Mouse (Mus musculus): ENCODE measurements around the gene Gm49366. TPM values are rescaled to one million over a fixed set of nuclear protein-coding genes. Genes with fewer than 3 reads are reported as not detected.
"Not testable (repeated sequence)": the region's sequence is repeated elsewhere in the genome, so short reads cannot be mapped to it uniquely, and the experiment has no call there.

The Gm49366 gene
- total RNA-seq, 2 experiments from 2014 or later: not detected

DNA sequence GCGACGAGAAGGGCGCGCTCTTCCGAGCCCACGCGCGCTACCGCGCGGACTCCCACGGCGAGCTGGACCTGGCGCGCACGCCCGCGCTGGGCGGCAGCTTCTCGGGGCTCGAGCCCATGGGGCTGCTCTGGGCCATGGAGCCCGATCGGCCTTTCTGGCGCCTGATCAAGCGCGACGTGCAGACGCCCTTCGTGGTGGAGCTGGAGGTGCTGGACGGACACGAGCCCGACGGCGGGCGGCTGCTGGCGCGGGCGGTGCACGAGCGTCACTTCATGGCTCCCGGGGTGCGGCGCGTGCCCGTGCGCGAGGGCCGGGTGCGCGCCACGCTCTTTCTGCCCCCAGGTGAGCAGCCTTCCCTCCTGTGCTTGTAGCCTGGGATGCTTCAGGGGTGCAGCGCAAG, 30.8 kb downstream of the Gm49366 start:
- ATAC-seq (replicated peaks; ENCODE audit: poor library complexity, severe bottlenecking): not testable (repeated sequence)

DNA sequence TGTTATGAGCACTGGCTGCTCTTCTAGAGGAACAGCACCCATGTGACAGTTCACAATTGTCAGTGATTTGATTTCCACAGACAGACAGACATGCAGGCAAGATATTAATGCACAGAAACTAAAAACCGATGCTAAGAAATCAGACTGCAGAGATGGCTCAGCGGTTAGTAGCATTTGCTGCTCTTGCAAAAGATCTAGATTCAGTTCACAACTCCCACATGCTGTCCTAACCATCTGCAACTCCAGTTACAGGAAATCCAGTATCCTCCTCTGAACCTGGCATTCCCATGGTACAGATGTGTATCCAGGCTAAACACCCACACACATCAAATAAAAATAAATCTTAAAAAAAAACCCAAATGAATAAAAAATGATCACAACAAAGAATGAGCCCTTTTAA, 33.0 kb downstream of the Gm49366 start:
- no peak for ATAC-seq (replicated peaks; ENCODE audit: poor library complexity, severe bottlenecking)

DNA sequence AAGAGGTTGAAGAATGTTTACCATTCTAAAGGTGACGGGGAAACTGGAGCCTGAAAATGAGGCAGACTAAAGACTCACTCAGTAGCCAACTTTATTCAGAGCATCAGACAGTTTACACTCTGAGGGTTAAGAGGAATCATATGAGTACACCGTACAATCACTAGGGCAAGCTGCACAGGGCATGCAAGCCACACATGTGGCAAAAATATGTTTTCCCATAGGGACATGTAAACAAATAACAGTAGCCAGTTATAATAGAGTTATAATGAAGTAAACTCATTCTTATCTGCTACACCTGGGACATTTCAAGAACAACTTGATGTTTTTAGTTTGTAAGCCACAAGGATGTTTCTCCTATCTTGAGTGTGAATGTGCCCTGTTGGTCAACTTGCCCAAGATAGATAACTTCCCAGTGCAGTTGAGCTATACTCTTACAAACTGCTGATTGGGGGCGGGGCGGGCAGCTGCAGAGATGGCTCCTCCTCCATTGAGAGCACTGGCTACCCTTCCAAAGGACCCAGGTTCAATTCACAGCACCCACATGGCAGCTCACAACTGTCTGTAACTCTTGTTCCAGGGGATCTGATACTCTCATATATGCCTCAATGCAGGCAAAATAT, 38.7 kb downstream of the Gm49366 start:
- no peak for ATAC-seq (replicated peaks; ENCODE audit: poor library complexity, severe bottlenecking)

DNA sequence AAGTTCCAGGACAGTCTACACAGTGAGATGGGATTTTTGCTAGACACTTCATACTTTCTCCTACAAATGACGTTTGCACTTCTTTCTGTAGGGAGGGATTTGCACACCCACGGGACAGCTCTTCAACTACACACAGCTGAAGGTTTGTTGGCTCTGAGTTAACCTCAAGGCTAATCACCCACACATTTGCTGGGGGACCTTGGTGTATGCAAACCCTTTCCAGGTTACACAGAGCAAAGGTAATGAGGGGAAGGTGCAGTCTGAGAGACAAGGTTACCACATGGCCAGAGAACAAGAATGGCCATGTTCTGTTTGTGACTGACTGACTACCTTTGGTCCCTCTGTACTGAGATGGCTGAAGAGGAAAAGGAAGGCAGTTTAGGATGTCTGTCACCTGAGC, 45.1 kb downstream of the Gm49366 start:
- no peak for ATAC-seq (replicated peaks; ENCODE audit: poor library complexity, severe bottlenecking)

DNA sequence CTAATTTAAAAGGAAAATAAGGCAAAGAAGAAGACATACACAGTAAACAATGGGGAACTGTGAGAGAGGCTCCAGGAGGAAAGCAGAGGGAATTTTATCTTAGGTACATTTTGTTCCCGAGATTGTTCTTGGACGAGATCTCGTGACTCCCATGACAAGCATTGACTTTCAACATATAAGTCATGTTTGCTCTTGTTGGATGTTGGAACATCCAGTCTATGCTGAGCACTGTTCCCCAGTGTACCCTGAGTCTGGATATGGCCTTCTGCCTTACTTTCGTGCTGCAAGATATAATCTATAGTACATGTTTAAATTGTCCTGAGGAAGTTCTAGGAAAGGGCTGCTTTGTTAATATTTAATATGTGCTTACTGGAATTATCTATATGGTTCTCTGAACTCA, 45.8 kb downstream of the Gm49366 start:
- ATAC-seq (replicated peaks; ENCODE audit: poor library complexity, severe bottlenecking): no peak

DNA sequence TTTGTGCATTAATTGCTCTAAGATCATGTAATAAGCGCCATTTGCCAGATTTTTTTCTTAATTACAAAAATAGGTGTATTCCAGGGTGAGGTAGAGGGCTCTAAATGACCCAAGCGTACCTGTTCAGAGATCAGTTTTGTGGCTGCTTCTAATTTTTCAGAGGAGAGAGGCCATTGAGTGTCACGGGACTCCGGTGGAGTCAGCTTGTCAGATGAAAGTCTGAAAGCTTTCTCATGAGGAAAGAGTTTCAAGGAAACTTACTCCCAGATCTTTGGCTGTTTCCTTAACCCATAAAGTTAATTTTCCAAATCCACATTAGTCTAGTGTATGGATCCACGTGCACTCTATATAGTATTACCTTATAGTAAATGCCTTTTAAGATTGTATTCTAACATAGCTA, 55.9 kb downstream of the Gm49366 start:
- not testable (repeated sequence) for ATAC-seq (replicated peaks; ENCODE audit: poor library complexity, severe bottlenecking)

DNA sequence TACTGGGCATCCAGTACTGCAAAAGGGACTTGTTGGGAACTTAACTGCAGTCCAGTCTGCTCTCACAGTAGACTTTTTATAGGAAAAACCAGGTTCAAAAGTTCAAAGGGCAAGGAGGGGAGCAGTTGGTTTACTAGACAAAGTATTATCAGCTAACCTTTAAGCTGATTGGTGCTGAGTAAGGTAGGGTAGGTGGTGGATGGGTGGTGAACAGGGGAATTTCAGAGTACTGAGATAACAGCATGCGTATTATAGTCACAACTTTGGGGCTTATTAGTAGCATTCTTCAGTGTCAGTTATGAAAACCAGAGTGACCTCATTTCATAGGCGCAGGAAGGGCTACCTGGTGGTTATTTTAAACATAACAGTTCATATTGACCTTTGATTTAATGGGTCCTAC, 60.9 kb downstream of the Gm49366 start:
- ATAC-seq (replicated peaks; ENCODE audit: poor library complexity, severe bottlenecking): no peak

DNA sequence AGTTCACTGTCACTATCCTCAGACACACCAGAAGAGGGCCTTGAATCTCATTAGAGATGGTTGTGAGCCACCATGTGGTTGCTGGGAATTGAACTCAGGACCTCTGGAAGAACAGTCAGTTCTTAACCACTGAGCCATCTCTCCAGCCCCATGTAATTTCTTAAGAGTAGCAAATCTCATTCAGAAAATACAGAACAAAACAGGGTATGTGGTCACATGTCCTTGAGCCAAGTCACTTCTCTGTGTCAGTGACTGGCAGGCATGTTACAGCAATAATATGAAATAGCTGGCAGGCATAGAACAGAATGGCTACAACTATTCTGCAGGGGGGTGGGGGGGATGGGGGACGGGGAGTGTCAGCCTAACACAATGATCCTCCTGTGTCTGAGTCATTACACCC, 61.3 kb downstream of the Gm49366 start:
- no peak for ATAC-seq (replicated peaks; ENCODE audit: poor library complexity, severe bottlenecking)

DNA sequence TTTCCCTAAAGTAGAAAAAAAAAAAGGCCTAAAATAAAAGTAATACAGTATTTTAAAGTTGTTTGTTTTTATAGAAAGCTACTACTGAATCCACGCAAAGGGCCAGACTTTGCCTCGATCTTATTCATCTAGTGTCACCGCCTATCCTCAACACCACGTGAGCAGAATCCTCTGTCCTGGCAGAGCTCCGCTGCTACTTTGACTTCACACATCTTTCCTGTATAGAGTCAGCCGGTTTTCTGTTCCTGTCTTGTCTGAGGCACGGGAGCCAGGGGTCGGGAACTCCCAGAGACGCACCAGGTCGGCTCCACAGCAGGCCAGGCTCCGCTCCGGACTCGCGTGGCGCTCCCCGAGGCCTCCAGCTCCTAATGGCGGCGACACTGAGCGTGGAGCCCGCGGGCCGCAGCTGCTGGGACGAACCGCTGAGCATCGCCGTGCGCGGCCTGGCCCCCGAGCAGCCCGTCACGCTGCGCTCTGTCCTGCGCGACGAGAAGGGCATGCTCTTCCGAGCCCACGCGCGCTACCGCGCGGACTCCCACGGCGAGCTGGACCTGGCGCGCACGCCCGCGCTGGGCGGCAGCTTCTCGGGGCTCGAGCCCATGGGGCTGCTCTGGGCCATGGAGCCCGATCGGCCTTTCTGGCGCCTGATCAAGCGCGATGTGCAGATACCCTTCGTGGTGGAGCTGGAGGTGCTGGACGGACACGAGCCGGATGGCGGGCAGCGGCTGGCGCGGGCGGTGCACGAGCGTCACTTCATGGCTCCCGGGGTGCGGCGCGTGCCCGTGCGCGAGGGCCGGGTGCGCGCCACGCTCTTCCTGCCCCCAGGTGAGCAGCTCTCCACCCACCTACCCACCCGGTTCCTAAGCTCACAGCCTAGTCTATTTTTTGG, 62.1 kb downstream of the Gm49366 start, which contains the start of gene Acot6:
Acot6 (plus strand) TSS at position 51 of the 889 bp plus-strand sequence.
- ATAC-seq (replicated peaks; ENCODE audit: poor library complexity, severe bottlenecking): peak; percentile 67

DNA sequence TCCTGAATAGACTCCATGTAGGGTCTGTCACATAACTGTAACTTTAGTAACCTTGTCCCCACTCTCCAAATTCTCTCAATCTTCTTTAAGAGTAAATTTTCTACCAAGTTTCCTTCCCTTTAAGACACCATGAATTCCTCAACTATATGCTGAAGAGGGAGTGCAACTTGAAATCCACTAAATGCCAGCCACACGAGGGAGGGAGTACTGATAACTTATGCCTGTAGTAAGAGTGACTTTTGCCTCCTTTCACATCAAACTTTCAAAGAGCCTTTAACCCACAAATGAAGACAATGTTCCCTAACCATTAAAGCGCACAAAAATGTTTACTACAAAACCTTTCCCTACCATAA, 62.7 kb downstream of the Gm49366 start:
- ATAC-seq (replicated peaks; ENCODE audit: poor library complexity, severe bottlenecking): no peak

DNA sequence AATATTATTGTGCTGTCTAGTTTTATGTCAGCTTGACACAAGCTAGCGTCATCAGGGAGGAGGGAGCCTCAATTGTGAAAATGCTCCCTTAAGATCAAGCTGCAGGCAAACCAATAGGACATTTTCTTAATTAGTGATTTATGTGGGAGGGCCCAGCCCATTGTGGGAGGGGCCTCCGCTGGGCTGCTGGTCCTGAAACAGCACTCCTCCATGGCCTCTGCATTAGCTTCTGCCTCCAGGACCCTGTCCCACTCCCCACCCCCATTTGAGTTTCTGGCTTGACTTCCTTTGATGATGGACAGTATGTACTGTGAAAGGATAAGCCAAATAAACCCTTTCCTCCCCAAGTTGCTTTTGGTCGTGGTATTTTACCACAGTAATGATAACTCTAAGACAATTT, 68.3 kb downstream of the Gm49366 start:
- ATAC-seq (replicated peaks; ENCODE audit: poor library complexity, severe bottlenecking): no peak

DNA sequence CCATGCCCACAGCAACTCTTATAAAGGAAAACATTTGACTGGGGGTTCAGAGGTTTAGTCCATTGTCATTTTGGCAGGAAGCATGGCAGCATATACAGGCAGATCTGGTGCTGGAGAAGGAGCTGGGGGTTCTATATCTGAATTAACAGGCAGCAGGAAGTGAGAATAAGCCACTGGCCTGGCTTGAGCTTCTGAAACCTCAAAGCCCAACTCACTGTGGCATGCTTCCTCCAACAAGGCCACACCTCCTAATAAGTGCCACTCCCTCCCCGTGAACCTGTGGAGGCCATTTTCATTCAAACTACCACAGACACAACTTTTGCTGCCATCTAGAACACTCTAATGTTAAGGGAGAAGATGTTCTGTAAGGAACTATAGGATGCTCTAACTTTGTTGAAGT, 69.0 kb downstream of the Gm49366 start:
- ATAC-seq (replicated peaks; ENCODE audit: poor library complexity, severe bottlenecking): peak; percentile 72

Other genes with a start within 250 kb of the Gm49366 start
- gene Numb, start 117.0 kb upstream of the Gm49366 start, total RNA-seq (2014; fragmentation: Nextera tagmentation): 9.3 and 14.2 TPM in 2 replicates
- gene Numb, start 117.0 kb upstream of the Gm49366 start, total RNA-seq (2017): 20.4 and 20.8 TPM in 2 replicates
- 13.0 and 18.5 TPM in 2 replicates for gene Riox1, start 88.3 kb upstream of the Gm49366 start, total RNA-seq (2014; fragmentation: Nextera tagmentation)
- 15.8 and 21.5 TPM in 2 replicates for gene Riox1, start 88.3 kb upstream of the Gm49366 start, total RNA-seq (2017)
- not detected in 2 replicates for gene Heatr4, start 54.1 kb upstream of the Gm49366 start, total RNA-seq (2014; fragmentation: Nextera tagmentation)
- gene Heatr4, start 54.1 kb upstream of the Gm49366 start, total RNA-seq (2017): not detected in 2 replicates
- 10.1 and 14.0 TPM in 2 replicates for gene Acot2, start 51.1 kb upstream of the Gm49366 start, total RNA-seq (2014; fragmentation: Nextera tagmentation)
- gene Acot2, start 51.1 kb upstream of the Gm49366 start, total RNA-seq (2017): 11.5 and 12.0 TPM in 2 replicates
- gene Acot1, start 29.4 kb upstream of the Gm49366 start, total RNA-seq (2014; fragmentation: Nextera tagmentation): 14.7 and 16.2 TPM in 2 replicates
- gene Acot1, start 29.4 kb upstream of the Gm49366 start, total RNA-seq (2017): 9.6 and 12.3 TPM in 2 replicates
- 0.13 TPM in 1 of 2 replicates, not detected in the other for gene Acot4, start 556 bp upstream of the Gm49366 start, total RNA-seq (2014; fragmentation: Nextera tagmentation)
- gene Acot4, start 556 bp upstream of the Gm49366 start, total RNA-seq (2017): not detected in 2 replicates
- gene Acot3, start 13.2 kb downstream of the Gm49366 start, total RNA-seq (2014; fragmentation: Nextera tagmentation): not detected in 2 replicates
- gene Acot3, start 13.2 kb downstream of the Gm49366 start, total RNA-seq (2017): not detected in 2 replicates
- not detected in 2 replicates for gene Acot5, start 30.4 kb downstream of the Gm49366 start, total RNA-seq (2014; fragmentation: Nextera tagmentation)
- gene Acot5, start 30.4 kb downstream of the Gm49366 start, total RNA-seq (2017): not detected in 2 replicates
- gene Acot6, start 61.7 kb downstream of the Gm49366 start, total RNA-seq (2014; fragmentation: Nextera tagmentation): 0.68 and 2.2 TPM in 2 replicates
- 0.22 and 0.31 TPM in 2 replicates for gene Acot6, start 61.7 kb downstream of the Gm49366 start, total RNA-seq (2017)
- gene Dnal1, start 75.4 kb downstream of the Gm49366 start, total RNA-seq (2014; fragmentation: Nextera tagmentation): 1.5 and 4.1 TPM in 2 replicates
- 0.77 and 0.78 TPM in 2 replicates for gene Dnal1, start 75.4 kb downstream of the Gm49366 start, total RNA-seq (2017)
- gene Pnma1, start 109.6 kb downstream of the Gm49366 start, total RNA-seq (2014; fragmentation: Nextera tagmentation): 0.26 and 0.47 TPM in 2 replicates
- gene Pnma1, start 109.6 kb downstream of the Gm49366 start, total RNA-seq (2017): 0.17 TPM in 1 of 2 replicates, not detected in the other
- gene Elmsan1, start 179.9 kb downstream of the Gm49366 start, total RNA-seq (2014; fragmentation: Nextera tagmentation): 12.7 and 15.1 TPM in 2 replicates
- 7.8 and 10.1 TPM in 2 replicates for gene Elmsan1, start 179.9 kb downstream of the Gm49366 start, total RNA-seq (2017)
- 22.3 and 24.9 TPM in 2 replicates for gene Ptgr2, start 246.3 kb downstream of the Gm49366 start, total RNA-seq (2014; fragmentation: Nextera tagmentation)
- gene Ptgr2, start 246.3 kb downstream of the Gm49366 start, total RNA-seq (2017): 60.8 and 69.0 TPM in 2 replicates